Mouse (Mus musculus): Measurements from ENCODE around the gene Cacna1i.

- TF ChIP-seq CTCF (conservative IDR thresholded peaks at IDR 0.05; ENCODE audit: low read length), result no peak
- no peak for TF ChIP-seq NANOG (IDR thresholded peaks at IDR 0.05; ENCODE audit: borderline replicate concordance, low read length)
- TF ChIP-seq POU5F1 (IDR thresholded peaks at IDR 0.05; ENCODE audit: borderline replicate concordance, low read length), result no peak
Measured at GRCm38 (mm10) chr15:80318543-80319255, 31.7 kb downstream of the Cacna1i start.

Measured in E14TG2a.4 (cell line).